Mouse (Mus musculus): ENCODE results near the gene Oog4. TPM values are rescaled to one million over a fixed set of nuclear protein-coding genes. Genes with fewer than 3 reads are reported as not detected.

Oog4 gene
- total RNA-seq (2023), result not detected

DNA sequence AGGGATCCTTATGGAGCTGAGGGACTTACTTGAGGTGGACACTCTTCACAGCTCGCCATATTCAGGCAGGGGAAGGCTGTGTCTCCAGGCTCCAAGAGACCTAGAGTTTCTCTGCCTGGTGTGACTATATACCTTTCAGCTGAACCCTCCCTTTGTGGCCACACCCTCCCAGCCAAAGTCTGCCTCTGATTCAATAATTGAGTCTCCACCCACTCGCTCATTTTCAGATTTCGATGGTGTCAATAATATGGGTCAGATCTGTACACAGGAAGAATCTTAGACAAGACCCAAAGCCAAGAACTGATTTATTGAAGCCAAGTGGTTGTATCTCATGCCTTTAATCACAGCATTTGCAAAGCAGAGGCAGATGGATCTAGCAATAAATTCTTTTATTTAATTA lies at the start of gene Oog4:
Gene Oog4, minus strand, starts transcription at position 101 of the 400 bp plus-strand sequence.

DNA sequence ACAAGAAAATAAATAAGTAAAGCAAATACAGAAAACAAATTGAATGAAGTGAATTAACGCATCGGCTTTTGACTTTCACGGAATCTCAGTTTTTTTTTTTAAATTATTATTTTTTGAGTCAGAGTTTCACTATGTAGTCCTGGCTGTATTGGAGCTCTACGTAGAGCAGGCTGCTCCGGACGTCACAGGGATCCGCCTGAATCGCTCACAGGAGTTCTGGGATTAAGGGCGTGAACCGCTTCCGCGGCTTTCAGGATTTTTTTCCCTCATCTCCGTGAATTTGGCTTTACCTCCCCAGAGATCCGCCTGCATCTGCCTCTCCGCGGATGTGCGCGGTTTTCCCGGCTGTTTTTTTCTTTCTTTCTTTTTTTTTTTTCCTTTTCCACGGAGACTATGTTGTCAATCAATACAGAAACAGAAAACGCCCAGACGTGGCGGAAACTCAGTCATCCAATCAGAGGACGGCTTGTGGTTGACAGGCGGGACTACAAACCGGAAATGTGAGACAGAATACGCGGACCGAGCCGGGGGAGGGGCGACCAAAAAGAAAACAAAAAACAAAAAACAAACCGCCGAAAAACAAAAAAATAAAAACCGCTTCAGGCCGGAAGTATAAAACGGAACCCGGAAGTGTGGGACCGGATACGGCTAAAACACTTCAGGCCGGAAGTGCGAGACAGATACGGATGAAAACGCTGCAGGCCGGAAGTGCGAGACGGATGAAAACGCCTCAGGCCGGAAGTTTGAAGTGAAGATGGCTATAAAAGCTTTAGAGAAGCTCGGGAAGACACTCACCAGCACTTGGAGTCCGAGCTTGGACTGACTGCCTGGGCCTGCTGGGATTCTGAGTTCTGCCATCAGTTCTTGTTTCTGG lies 37.7 kb downstream of the Oog4 start, which contains the start of gene Pramef8:
Gene Pramef8, plus strand, starts transcription at position 208 of the 874 bp plus-strand sequence.

DNA sequence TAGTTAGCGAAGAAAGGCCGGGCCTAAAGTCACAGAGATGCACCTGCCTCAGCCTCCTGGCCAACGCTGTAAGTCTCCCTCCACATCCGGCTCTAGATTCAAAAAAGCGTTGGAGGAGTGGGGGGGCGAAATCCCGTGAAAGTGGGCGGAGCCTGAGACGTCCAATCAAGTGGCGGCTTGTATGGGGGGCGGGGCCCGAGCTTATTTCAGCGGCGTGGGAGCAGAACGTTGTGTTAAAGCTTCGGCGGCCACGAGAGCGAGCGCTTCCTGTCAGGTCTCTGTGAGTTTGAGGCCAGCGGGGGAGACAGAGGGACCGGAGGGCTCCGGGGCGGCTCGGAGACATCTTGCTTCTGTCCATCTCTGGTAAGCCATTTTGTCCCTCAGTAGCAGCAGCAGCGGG lies 55.9 kb downstream of the Oog4 start, which contains the start of gene Pramel1:
Gene Pramel1, plus strand, starts transcription at position 248 of the 400 bp plus-strand sequence.

Other genes starting within 250 kb of the Oog4 start
- gene Prdm2, start 237.3 kb downstream of the Oog4 start, total RNA-seq (2023), result 10 to 100 TPM; 65.9 to 69.2 TPM
- gene Pdpn, start 150.8 kb downstream of the Oog4 start, total RNA-seq (2023), result not detected
- not detected for gene Lrrc38, start 100.6 kb downstream of the Oog4 start, total RNA-seq (2023)
- not detected for gene Pramel1, start 55.9 kb downstream of the Oog4 start, total RNA-seq (2023)
- gene Pramef8, start 37.9 kb downstream of the Oog4 start, total RNA-seq (2023), result 10 to 100 TPM; 49.3 to 52.1 TPM
- not detected for gene Gm13043, start 61.0 kb upstream of the Oog4 start, total RNA-seq (2023)
- not detected for gene Gm13040, start 85.6 kb upstream of the Oog4 start, total RNA-seq (2023)
- not detected for gene BC080695, start 101.4 kb upstream of the Oog4 start, total RNA-seq (2023)
- gene Gm13057, start 101.4 kb upstream of the Oog4 start, total RNA-seq (2023), result not detected
- not detected for gene Gm13083, start 164.7 kb upstream of the Oog4 start, total RNA-seq (2023)
- not detected for gene Gm13088, start 206.9 kb upstream of the Oog4 start, total RNA-seq (2023)